Mouse (Mus musculus) liver, adult 2 months (tissue): ENCODE measurements at regions not wholly inside any gene's neighbourhood (a gene's known extent, or its start where the extent isn't known, plus 50 kb on each side); places are given as distances from the start of the nearest gene placed in this dataset.

ENCODE experiments used
- CTCF ChIP-seq: fragments of 200-500 bp; IDR thresholded peaks from 2 replicates; pipeline ENCODE4 v1.5.1; 2011; ENCODE audit warnings: low read depth, low read length, control low read depth
- POLR2A ChIP-seq: fragments of 200-500 bp; IDR thresholded peaks from 2 replicates; pipeline ENCODE4 v1.6.1; 2011; ENCODE audit warnings: low read length, control low read depth; ENCODE audit not compliant: insufficient read depth; ENCODE audit errors: extremely low read depth

- TF ChIP-seq CTCF, result no peak
- no peak for TF ChIP-seq POLR2A
These were observed 192.7 kb upstream of the Bcl6 start for GRCm38 (mm10) chr16:24181388-24181787.
